Mouse (Mus musculus) lung, embryonic 14.5 days (tissue): Measurements from ENCODE around the gene Col13a1. TPM values are rescaled to one million over a fixed set of nuclear protein-coding genes. Genes with fewer than 3 reads are reported as not detected.

ENCODE experiments used
- ATAC-seq: fragments of 200-750 bp; cut with Nextera tagmentation; 2 replicates; pipeline ENCODE4 v1.8.0; 2017; ENCODE audit warnings: mild to moderate bottlenecking, moderate TSS enrichment, moderate library complexity; ENCODE audit not compliant: insufficient read depth
- DNase-seq: peaks from one replicate; pipeline ENCODE4 v3.0.0-alpha.2; 2015
- H3K27ac ChIP-seq: fragments of 300-500 bp; sonication (generic); 2 replicates; pipeline ENCODE4 v1.5.1; 2014; ENCODE audit warnings: low read depth, mild to moderate bottlenecking, moderate library complexity
- H3K27me3 ChIP-seq: fragments of 300-500 bp; sonication (generic); 2 replicates; pipeline ENCODE4 v1.6.1; 2014; ENCODE audit warnings: low read length, control low read depth; ENCODE audit not compliant: insufficient read depth
- H3K36me3 ChIP-seq: fragments of 300-500 bp; sonication (generic); 2 replicates; pipeline ENCODE4 v1.6.1; 2014; ENCODE audit warnings: control low read depth; ENCODE audit not compliant: insufficient read depth
- H3K4me1 ChIP-seq: fragments of 300-500 bp; sonication (generic); 2 replicates; pipeline ENCODE4 v1.6.1; 2014; ENCODE audit warnings: antibody characterized with exemption, control low read depth; ENCODE audit not compliant: insufficient read depth
- H3K4me2 ChIP-seq: fragments of 300-500 bp; sonication (generic); 2 replicates; pipeline ENCODE4 v1.6.1; 2014; ENCODE audit warnings: mild to moderate bottlenecking
- H3K4me3 ChIP-seq: fragments of 300-500 bp; sonication (generic); 2 replicates; pipeline ENCODE4 v1.5.1; 2014; ENCODE audit warnings: low read depth, low read length
- H3K9ac ChIP-seq: fragments of 300-500 bp; sonication (generic); 2 replicates; pipeline ENCODE4 v1.6.1; 2014
- H3K9me3 ChIP-seq: fragments of 300-500 bp; sonication (generic); 2 replicates; pipeline ENCODE4 v1.6.1; 2016; ENCODE audit warnings: low read depth, low read length, control low read depth
- CTCF ChIP-seq: IDR thresholded peaks from 2 replicates; pipeline ENCODE4 v1.5.1; 2016; ENCODE audit warnings: antibody characterized with exemption, low read depth
- WGBS: fragments of 180-500 bp; shearing (Covaris S2); extraction: QIAGEN DNeasy Blood & Tissue Kit; methylation state at CpG from one replicate; pipeline ENCODE4 v1.1.7; 2014; 5-methylcytosine and 5-hydroxymethylcytosine counted together
- polyA plus RNA-seq: library from polyadenylated mRNA; unstranded; fragments of >200 nt; fragmentation: Nextera tagmentation; extraction: Ambion mirVana; gene quantifications from 2 replicates; pipeline ENCODE4 v1.2.1, GENCODE M21; 2014

Col13a1 gene
- polyA plus RNA-seq, 1 experiment from 2014 or later = 26.8 TPM

- peaks cover 6% of the 10 kb centered on the region; the same call in 1 of the 2 replicates for H3K4me1 ChIP-seq
- H3K4me3 ChIP-seq = no peak overlapping the region
- H3K9me3 ChIP-seq = 0 out of 2 replicates have a peak, but pooled peaks cover 4% of the 10 kb centered on the region
- peak; percentile 68 for ATAC-seq
- peak; percentile 55 for DNase-seq
- no peak for TF ChIP-seq CTCF
- no peaks in the 10 kb centered on the region for H3K27me3 ChIP-seq
- H3K27ac ChIP-seq = no peak overlapping the region
- no peaks in the 10 kb centered on the region for H3K36me3 ChIP-seq
- WGBS = 35% methylated on average over 15 of the region's 15 CpGs
- H3K4me2 ChIP-seq = peak overlapping the region; percentile 31; the same call in 1 of the 2 replicates
- no peak overlapping the region for H3K9ac ChIP-seq
Measured at GRCm38 (mm10) chr10:61798133-61798576, 180.8 kb downstream of the Col13a1 start.

- DNase-seq = peak; percentile 26
- 0 out of 2 replicates have a peak overlapping the region, but pooled peaks have one; percentile 29 for H3K4me2 ChIP-seq
- no peak for ATAC-seq
Measured at GRCm38 (mm10) chr10:61795458-61795857, 183.4 kb downstream of the Col13a1 start.

GRCm38 (mm10) chr10:61794971-61795370 is 183.9 kb downstream of the Col13a1 start:
- Histone ChIP-seq H3K4me3 (no peak overlapping the region), H3K4me2 (0 out of 2 replicates have a peak overlapping the region, but pooled peaks have one; percentile 29), H3K27me3 (no peaks in the 10 kb centered on the region), H3K36me3 (no peaks in the 10 kb centered on the region), H3K4me1 (peaks cover 6% of the 10 kb centered on the region; the same call in 1 of the 2 replicates), H3K27ac (no peak overlapping the region), H3K9ac (no peak overlapping the region), H3K9me3 (no peaks in the 10 kb centered on the region)
- peak; percentile 53 for DNase-seq
- no peak for TF ChIP-seq CTCF
- WGBS = 36% methylated on average over 10 of the region's 10 CpGs
- no peak for ATAC-seq

More at GRCm38 (mm10) chr10:61795458-61795857, 183.4 kb downstream of the Col13a1 start:
- Histone ChIP-seq H3K9ac (no peak overlapping the region), H3K4me1 (peaks cover 6% of the 10 kb centered on the region; the same call in 1 of the 2 replicates), H3K36me3 (no peaks in the 10 kb centered on the region), H3K4me3 (no peak overlapping the region), H3K9me3 (no peaks in the 10 kb centered on the region), H3K27me3 (no peaks in the 10 kb centered on the region), H3K27ac (no peak overlapping the region)
- WGBS = 17% methylated on average over 8 of the region's 8 CpGs
- no peak for TF ChIP-seq CTCF

GRCm38 (mm10) chr10:61793015-61793414 is 185.9 kb downstream of the Col13a1 start:
- no peak overlapping the region for H3K9ac ChIP-seq
- no peak for TF ChIP-seq CTCF
- H3K4me2 ChIP-seq = no peak overlapping the region
- H3K27ac ChIP-seq = no peak overlapping the region
- H3K36me3 ChIP-seq = no peaks in the 10 kb centered on the region
- no peaks in the 10 kb centered on the region for H3K9me3 ChIP-seq
- 0 out of 2 replicates have a peak, but pooled peaks have one; percentile 21 for ATAC-seq
- H3K4me1 ChIP-seq = peaks cover 6% of the 10 kb centered on the region; the same call in 1 of the 2 replicates
- no peak overlapping the region for H3K4me3 ChIP-seq
- no peaks in the 10 kb centered on the region for H3K27me3 ChIP-seq
- 49% methylated on average over 8 of the region's 8 CpGs for WGBS
- peak; percentile 20 for DNase-seq

GRCm38 (mm10) chr10:61788499-61788898 is 190.4 kb downstream of the Col13a1 start:
- TF ChIP-seq CTCF = no peak
- no peaks in the 10 kb centered on the region for H3K36me3 ChIP-seq
- WGBS = 92% methylated on average over 5 of the region's 5 CpGs

More at GRCm38 (mm10) chr10:61788499-61788898, 190.4 kb downstream of the Col13a1 start:
- no peak overlapping the region for H3K4me2 ChIP-seq
- ATAC-seq = no peak
- H3K27ac ChIP-seq = no peak overlapping the region
- H3K27me3 ChIP-seq = no peaks in the 10 kb centered on the region
- no peak overlapping the region for H3K4me3 ChIP-seq
- no peak for DNase-seq
- H3K9ac ChIP-seq = no peak overlapping the region
- peaks cover 3% of the 10 kb centered on the region for H3K4me1 ChIP-seq
- H3K9me3 ChIP-seq = no peaks in the 10 kb centered on the region

Other genes with a start within 250 kb of the Col13a1 start
- gene H2afy2, start 195.0 kb downstream of the Col13a1 start, polyA plus RNA-seq = 132 and 142 TPM in 2 replicates
- gene Neurog3, start 154.0 kb upstream of the Col13a1 start, polyA plus RNA-seq = not detected in 2 replicates
- 2.4 and 2.6 TPM in 2 replicates for gene Fam241b, start 164.8 kb upstream of the Col13a1 start, polyA plus RNA-seq